Mouse (Mus musculus) G1E (cell line): ENCODE data around the gene Pds5b. TPM values are rescaled to one million over a fixed set of nuclear protein-coding genes. Genes with fewer than 3 reads are reported as not detected.

ENCODE experiments used
- ATAC-seq: 2 replicates; pipeline ENCODE4 v1.8.0; 2016; ENCODE audit warnings: mild to moderate bottlenecking; ENCODE audit not compliant: insufficient number of reproducible peaks, poor library complexity, low FRiP score, severe bottlenecking; ENCODE audit errors: extremely low read depth
- DNase-seq: peaks from one replicate; pipeline ENCODE4 v3.0.0; 2012; ENCODE audit warnings: low spot score
- H3K27me3 ChIP-seq: 2 replicates; pipeline ENCODE4 v1.6.1; 2012; ENCODE audit warnings: mild to moderate bottlenecking, low read length, inconsistent platforms; ENCODE audit not compliant: insufficient read depth
- H3K36me3 ChIP-seq: replicated peaks from 2 replicates; pipeline ENCODE3; 2012; ENCODE audit warnings: mild to moderate bottlenecking, inconsistent platforms
- H3K4me1 ChIP-seq: 2 replicates; pipeline ENCODE4 v1.6.1; 2012; ENCODE audit warnings: low read depth, low read length, inconsistent platforms, mixed read lengths; ENCODE audit not compliant: insufficient read depth
- H3K4me3 ChIP-seq: 2 replicates; pipeline ENCODE4 v1.5.1; 2012; ENCODE audit warnings: low read depth, mild to moderate bottlenecking, inconsistent platforms, low read length, moderate library complexity, mixed read lengths
- H3K9me3 ChIP-seq: replicated peaks from 2 replicates; pipeline ENCODE4 v1.6.1; 2012; ENCODE audit warnings: inconsistent platforms
- CTCF ChIP-seq: IDR thresholded peaks from 2 replicates; pipeline ENCODE4 v1.5.1; 2012; ENCODE audit warnings: low read depth, low read length, inconsistent platforms, mixed read lengths
- GATA1 ChIP-seq: IDR thresholded peaks from 2 replicates; pipeline ENCODE4 v1.6.1; 2012; ENCODE audit warnings: borderline replicate concordance, low read length, inconsistent platforms, mixed read lengths
- GATA2 ChIP-seq: IDR thresholded peaks from 2 replicates; pipeline ENCODE4 v1.6.1; 2012; ENCODE audit warnings: low read depth, low read length, inconsistent platforms, borderline replicate concordance
- POLR2AphosphoS5 ChIP-seq: IDR thresholded peaks from 2 replicates; pipeline ENCODE4 v1.6.1; 2012; ENCODE audit warnings: low read depth, low read length, inconsistent platforms; ENCODE audit not compliant: insufficient replicate concordance
- TAL1 ChIP-seq: conservative IDR thresholded peaks from 2 replicates; pipeline ENCODE4 v1.6.1; 2012; ENCODE audit warnings: low read depth, low read length, inconsistent platforms, mixed read lengths
- polyA plus RNA-seq: library from polyadenylated mRNA; stranded (reverse); fragments of >175 nt; gene quantifications from 2 replicates; pipeline ENCODE4 v1.2.3, GENCODE M21; 2012
- total RNA-seq, 2 experiments: library from RNA; stranded (forward) in 1 of 2; stranded (reverse) in 1 of 2; fragments of 200-1000 nt in 1 of 2; fragments of >200 nt in 1 of 2; fragmentation: Nextera tagmentation in 1 of 2; gene quantifications; 2 replicates each; pipeline ENCODE4 v1.2.3; 2014 to 2017

Pds5b gene
- total and polyA plus RNA-seq, 3 experiments: 3.2 to 87.9 (median 45.5) TPM

- Histone ChIP-seq H3K9me3 (no peaks in the 10 kb centered on the region), H3K4me1 (no peaks in the 10 kb centered on the region), H3K4me3 (no peak overlapping the region), H3K36me3 (no peaks in the 10 kb centered on the region), H3K27me3 (no peaks in the 10 kb centered on the region)
- no peak for DNase-seq
- no peak for ATAC-seq
- no peak for TF ChIP-seq GATA2
Observed at GRCm38 (mm10) chr5:150854506-150854905, 181.0 kb downstream of the Pds5b start.

GRCm38 (mm10) chr5:150859642-150860194 is 186.2 kb downstream of the Pds5b start:
- Histone ChIP-seq H3K27me3 (no peaks in the 10 kb centered on the region), H3K4me1 (no peaks in the 10 kb centered on the region), H3K4me3 (no peak overlapping the region), H3K9me3 (no peaks in the 10 kb centered on the region), H3K36me3 (no peaks in the 10 kb centered on the region)
- ATAC-seq: no peak
- no peak for DNase-seq
- TF ChIP-seq TAL1: no peak
- no peak for TF ChIP-seq POLR2AphosphoS5
- no peak for TF ChIP-seq GATA2
- no peak for TF ChIP-seq GATA1
- TF ChIP-seq CTCF: no peak

Other genes starting within 250 kb of the Pds5b start
- gene Zar1l, start 155.6 kb upstream of the Pds5b start, total RNA-seq (2014; fragmentation: Nextera tagmentation): not detected in 2 replicates
- not detected in 2 replicates for gene Zar1l, start 155.6 kb upstream of the Pds5b start, total RNA-seq (2017)
- not detected in 2 replicates for gene Zar1l, start 155.6 kb upstream of the Pds5b start, polyA plus RNA-seq
- gene Brca2, start 151.1 kb upstream of the Pds5b start, total RNA-seq (2014; fragmentation: Nextera tagmentation): 104 and 119 TPM in 2 replicates
- gene Brca2, start 151.1 kb upstream of the Pds5b start, total RNA-seq (2017): 31.5 and 39.7 TPM in 2 replicates
- gene Brca2, start 151.1 kb upstream of the Pds5b start, polyA plus RNA-seq: 9.0 and 13.9 TPM in 2 replicates
- gene N4bp2l1, start 76.6 kb upstream of the Pds5b start, total RNA-seq (2014; fragmentation: Nextera tagmentation): 9.1 and 12.0 TPM in 2 replicates
- gene N4bp2l1, start 76.6 kb upstream of the Pds5b start, total RNA-seq (2017): 5.5 and 7.5 TPM in 2 replicates
- 4.0 and 4.6 TPM in 2 replicates for gene N4bp2l1, start 76.6 kb upstream of the Pds5b start, polyA plus RNA-seq
- 90.9 and 98.3 TPM in 2 replicates for gene N4bp2l2, start 7.6 kb upstream of the Pds5b start, total RNA-seq (2014; fragmentation: Nextera tagmentation)
- gene N4bp2l2, start 7.6 kb upstream of the Pds5b start, total RNA-seq (2017): 96.0 and 159 TPM in 2 replicates
- 36.4 and 38.3 TPM in 2 replicates for gene N4bp2l2, start 7.6 kb upstream of the Pds5b start, polyA plus RNA-seq